ENCODE assay signal across 28 mouse cellular contexts in the genomic region with DNA sequence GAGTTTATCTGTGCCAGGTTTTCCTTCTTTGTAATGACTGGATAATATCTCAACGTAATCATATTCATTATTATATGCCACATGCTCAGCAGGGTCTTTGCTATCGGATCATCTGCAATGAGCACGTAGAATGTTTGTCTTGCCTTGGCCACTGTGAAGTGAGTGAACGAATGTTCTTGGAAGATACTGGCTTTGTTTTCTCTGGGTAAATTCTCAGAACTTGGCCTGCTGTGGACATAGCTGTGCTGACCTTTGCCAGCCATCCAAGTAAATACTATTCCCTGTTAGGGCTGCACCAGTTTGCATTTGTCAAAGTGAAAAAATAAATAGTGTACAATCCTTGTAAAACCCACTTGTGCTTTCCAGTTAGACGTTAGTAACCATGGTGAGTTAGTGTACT. TPM values are rescaled to one million over a fixed set of nuclear protein-coding genes. Genes with fewer than 3 reads are reported as not detected.
"Had no signal": no experiment of that assay in that cellular context is flagged by ENCODE, and none has a peak within 500 bp of the region (broad histone marks: within the 10 kb centered on the region; RNA-seq: fewer than 3 reads in every experiment).

No protein-coding gene starts in this region.

- H3K9ac ChIP-seq: lung, embryonic 14.5 days; midbrain, embryonic 12.5 days; neural tube, embryonic 13.5 days; neural tube, embryonic 15.5 days had no signal

- H3K9me3 ChIP-seq: midbrain, embryonic 12.5 days; neural tube, embryonic 13.5 days; neural tube, embryonic 15.5 days had no signal

- ATAC-seq: midbrain, embryonic 16.5 days had no signal

- H3K27ac ChIP-seq: midbrain, embryonic 10.5 days; midbrain, embryonic 12.5 days; neural tube, embryonic 13.5 days; neural tube, embryonic 15.5 days had no signal

- DNase-seq: lung, adult 18-20 months; lung, embryonic 14.5 days; lung, postnatal 10 days; lung, postnatal 4 days; midbrain, embryonic 14.5 days; retina, postnatal 1 day; right cerebral cortex, adult 18-20 months; right cerebral cortex, postnatal 25 days; right cerebral cortex, postnatal 4 days; spleen, adult 18-20 months; thymus, adult 18-20 months; thymus, postnatal 25 days; thymus, postnatal 4 days had no signal

- H3K36me3 ChIP-seq: midbrain, embryonic 10.5 days; midbrain, embryonic 12.5 days; neural tube, embryonic 13.5 days; neural tube, embryonic 15.5 days had no signal

- H3K27me3 ChIP-seq: midbrain, embryonic 12.5 days; neural tube, embryonic 13.5 days; neural tube, embryonic 15.5 days had no signal

- H3K4me3 ChIP-seq: midbrain, embryonic 10.5 days; midbrain, embryonic 12.5 days; myocyte; neural tube, embryonic 13.5 days; neural tube, embryonic 15.5 days had no signal

- H3K4me2 ChIP-seq: lung, embryonic 14.5 days; midbrain, embryonic 12.5 days; neural tube, embryonic 13.5 days; neural tube, embryonic 15.5 days had no signal

- H3K4me1 ChIP-seq: midbrain, embryonic 10.5 days; midbrain, embryonic 12.5 days; neural tube, embryonic 13.5 days; neural tube, embryonic 15.5 days had no signal

RNA-seq across cellular contexts. Expression of gene Defb29, which starts 8.2 kb away (rescaled TPM):
- total RNA-seq: megakaryocyte, adult 5-6 weeks; megakaryocyte-erythroid progenitor cell, adult 5-6 weeks had no signal
- polyA plus RNA-seq: lung, embryonic 14.5 days; lung, embryonic 16.5 days; midbrain, embryonic 10.5 days; midbrain, embryonic 12.5 days; midbrain, embryonic 14.5 days; midbrain, embryonic 16.5 days; myocyte; neural tube, embryonic 11.5 days; neural tube, embryonic 13.5 days; neural tube, embryonic 15.5 days; small intestine, adult 2 months; stomach, embryonic 14.5 days; stomach, embryonic 16.5 days; thymus, postnatal 0 days; urinary bladder, adult 2 months had no signal

RNA-seq across cellular contexts. Expression of gene Gm17416, which starts 21.0 kb away (rescaled TPM):
- total RNA-seq: megakaryocyte, adult 5-6 weeks; megakaryocyte-erythroid progenitor cell, adult 5-6 weeks had no signal
- polyA plus RNA-seq: lung, embryonic 14.5 days; lung, embryonic 16.5 days; midbrain, embryonic 10.5 days; midbrain, embryonic 12.5 days; midbrain, embryonic 14.5 days; midbrain, embryonic 16.5 days; myocyte; neural tube, embryonic 11.5 days; neural tube, embryonic 13.5 days; neural tube, embryonic 15.5 days; small intestine, adult 2 months; stomach, embryonic 14.5 days; stomach, embryonic 16.5 days; thymus, postnatal 0 days; urinary bladder, adult 2 months had no signal

RNA-seq across cellular contexts. Expression of gene Defb21, which starts 24.4 kb away (rescaled TPM):
- total RNA-seq: megakaryocyte, adult 5-6 weeks; megakaryocyte-erythroid progenitor cell, adult 5-6 weeks had no signal
- polyA plus RNA-seq: lung, embryonic 14.5 days; lung, embryonic 16.5 days; midbrain, embryonic 10.5 days; midbrain, embryonic 12.5 days; midbrain, embryonic 14.5 days; midbrain, embryonic 16.5 days; myocyte; neural tube, embryonic 11.5 days; neural tube, embryonic 13.5 days; neural tube, embryonic 15.5 days; small intestine, adult 2 months; stomach, embryonic 14.5 days; stomach, embryonic 16.5 days; thymus, postnatal 0 days; urinary bladder, adult 2 months had no signal

RNA-seq across cellular contexts. Expression of gene Defb28, which starts 30.1 kb away (rescaled TPM):
- total RNA-seq: megakaryocyte, adult 5-6 weeks; megakaryocyte-erythroid progenitor cell, adult 5-6 weeks had no signal
- polyA plus RNA-seq: lung, embryonic 14.5 days; lung, embryonic 16.5 days; midbrain, embryonic 10.5 days; midbrain, embryonic 12.5 days; midbrain, embryonic 14.5 days; midbrain, embryonic 16.5 days; myocyte; neural tube, embryonic 11.5 days; neural tube, embryonic 13.5 days; neural tube, embryonic 15.5 days; small intestine, adult 2 months; stomach, embryonic 14.5 days; stomach, embryonic 16.5 days; thymus, postnatal 0 days; urinary bladder, adult 2 months had no signal

RNA-seq across cellular contexts. Expression of gene Defb19, which starts 32.0 kb away (rescaled TPM):
- total RNA-seq: megakaryocyte, adult 5-6 weeks; megakaryocyte-erythroid progenitor cell, adult 5-6 weeks had no signal
- polyA plus RNA-seq: lung, embryonic 14.5 days; lung, embryonic 16.5 days; midbrain, embryonic 10.5 days; midbrain, embryonic 12.5 days; midbrain, embryonic 14.5 days; midbrain, embryonic 16.5 days; myocyte; neural tube, embryonic 11.5 days; neural tube, embryonic 13.5 days; neural tube, embryonic 15.5 days; small intestine, adult 2 months; stomach, embryonic 14.5 days; stomach, embryonic 16.5 days; urinary bladder, adult 2 months had no signal
